Mouse (Mus musculus) hindbrain, embryonic 10.5 days (tissue): ENCODE measurements around the gene Cnfn. TPM values are rescaled to one million over a fixed set of nuclear protein-coding genes. Genes with fewer than 3 reads are reported as not detected.
"Not testable (repeated sequence)": the region's sequence is repeated elsewhere in the genome, so short reads cannot be mapped to it uniquely, and the experiment has no call there.

Source experiments
- DNase-seq: peaks from one replicate; pipeline ENCODE4 v3.0.0-alpha.2; 2017; ENCODE audit warnings: low spot score
- H3K27ac ChIP-seq: fragments of 300-500 bp; sonication (generic); 2 replicates; pipeline ENCODE4 v1.5.1; 2016; ENCODE audit warnings: mild to moderate bottlenecking, moderate library complexity
- H3K27me3 ChIP-seq: fragments of 300-500 bp; sonication (generic); 2 replicates; pipeline ENCODE4 v1.6.1; 2016; ENCODE audit warnings: mild to moderate bottlenecking; ENCODE audit not compliant: poor library complexity, insufficient read depth, severe bottlenecking
- H3K36me3 ChIP-seq: fragments of 300-500 bp; sonication (generic); 2 replicates; pipeline ENCODE4 v1.6.1; 2016; ENCODE audit warnings: mild to moderate bottlenecking, moderate library complexity
- H3K4me1 ChIP-seq: fragments of 300-500 bp; sonication (generic); replicated peaks from 2 replicates; pipeline ENCODE4 v1.6.1; 2016; ENCODE audit warnings: mild to moderate bottlenecking
- H3K4me3 ChIP-seq: fragments of 300-500 bp; sonication (generic); 2 replicates; pipeline ENCODE4 v1.5.1; 2016; ENCODE audit warnings: mild to moderate bottlenecking, moderate library complexity
- H3K9me3 ChIP-seq: fragments of 300-500 bp; sonication (generic); 2 replicates; pipeline ENCODE4 v1.6.1; 2016; ENCODE audit warnings: mild to moderate bottlenecking, moderate library complexity
- WGBS: fragments of 180-500 bp; shearing (Covaris S2); methylation state at CpG from one replicate; pipeline ENCODE4 v1.1.7; 2016; 5-methylcytosine and 5-hydroxymethylcytosine counted together
- polyA plus RNA-seq: library from polyadenylated mRNA; unstranded; fragments of >200 nt; fragmentation: Nextera tagmentation; extraction: Ambion mirVana; gene quantifications from 2 replicates; pipeline ENCODE4 v1.2.1, GENCODE M21; 2016

Cnfn gene
- not detected in 2 replicates for polyA plus RNA-seq

GRCm38 (mm10) chr7:25369058-25369749, at the start of gene Cnfn:
Gene Cnfn, minus strand, starts transcription at chr7:25369724.
- peaks cover 44% of the 10 kb centered on the region for H3K4me1 ChIP-seq
- peaks cover 59% of the 10 kb centered on the region for H3K27me3 ChIP-seq
- WGBS = 52% methylated on average over 12 of the region's 12 CpGs
- H3K4me3 ChIP-seq = no peak within 1 kb of the TSS; the same call in 1 of the 2 replicates
- H3K9me3 ChIP-seq = no peaks in the 10 kb centered on the region
- DNase-seq = no peak
- H3K36me3 ChIP-seq = peaks cover 7% of the 10 kb centered on the region
- no peak within 1 kb of the TSS for H3K27ac ChIP-seq

DNA sequence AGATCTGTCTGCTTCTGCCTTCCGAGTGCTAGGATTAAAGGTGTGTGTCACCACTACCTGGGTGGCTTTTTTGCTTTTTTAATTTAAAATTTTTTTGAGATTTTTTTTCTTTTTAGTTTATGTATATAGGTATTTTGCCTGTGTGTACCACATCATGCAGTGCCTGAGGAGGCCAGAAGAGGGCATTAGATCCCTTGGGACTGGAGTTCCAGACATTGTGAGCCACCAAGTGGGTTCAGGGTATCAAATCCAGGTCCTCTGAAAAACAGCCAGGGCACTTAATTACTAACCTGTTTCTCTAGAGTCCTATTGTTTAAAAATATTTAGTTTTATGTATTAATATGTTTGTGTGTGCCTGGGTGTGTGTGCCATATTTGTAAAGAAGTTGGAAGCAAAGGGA, 48.1 kb upstream of the Cnfn start:
- Histone ChIP-seq H3K27ac (no peak overlapping the region), H3K4me3 (no peak overlapping the region), H3K27me3 (peaks cover 13% of the 10 kb centered on the region), H3K9me3 (no peaks in the 10 kb centered on the region), H3K36me3 (no peaks in the 10 kb centered on the region), H3K4me1 (peaks cover 6% of the 10 kb centered on the region)
- WGBS = 76% methylated on average over 1 of the region's 1 CpGs
- peak; percentile 30 for DNase-seq

- Histone ChIP-seq H3K36me3 (no peaks in the 10 kb centered on the region), H3K4me3 (no peak within 1 kb of the TSS), H3K9me3 (no peaks in the 10 kb centered on the region), H3K27me3 (no peaks in the 10 kb centered on the region), H3K4me1 (peaks cover 3% of the 10 kb centered on the region), H3K27ac (no peak within 1 kb of the TSS)
- no peak for DNase-seq
- 45% methylated on average over 7 of the region's 7 CpGs for WGBS
Observed at GRCm38 (mm10) chr7:25412833-25413441, 43.4 kb upstream of the Cnfn start, which contains the start of gene Cxcl17. Gene Cxcl17, minus strand, starts transcription at chr7:25412886.

DNA sequence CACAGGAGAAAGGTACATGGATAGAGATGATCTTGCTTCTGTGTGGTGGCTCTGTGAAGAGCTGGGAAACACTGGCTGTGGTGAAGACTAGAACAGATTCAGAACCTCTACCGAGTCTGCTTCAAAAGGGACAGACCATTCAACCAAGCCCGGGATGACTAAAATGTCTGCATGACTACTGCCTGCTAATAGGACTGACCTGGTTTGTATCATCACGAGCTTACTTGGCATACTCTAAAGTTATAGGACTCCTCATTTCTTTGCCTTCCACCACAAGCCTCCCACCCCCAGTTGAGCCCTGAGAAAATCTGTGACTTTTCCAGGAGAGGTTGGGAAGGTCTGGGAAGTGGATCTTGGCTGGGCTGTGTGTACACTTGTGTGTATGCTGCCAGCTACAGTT, 42.3 kb upstream of the Cnfn start:
- Histone ChIP-seq H3K4me3 (no peak overlapping the region), H3K27me3 (no peaks in the 10 kb centered on the region), H3K9me3 (no peaks in the 10 kb centered on the region), H3K27ac (no peak overlapping the region), H3K4me1 (peaks cover 3% of the 10 kb centered on the region), H3K36me3 (no peaks in the 10 kb centered on the region)
- DNase-seq = no peak
- 88% methylated on average over 3 of the region's 3 CpGs for WGBS

DNA sequence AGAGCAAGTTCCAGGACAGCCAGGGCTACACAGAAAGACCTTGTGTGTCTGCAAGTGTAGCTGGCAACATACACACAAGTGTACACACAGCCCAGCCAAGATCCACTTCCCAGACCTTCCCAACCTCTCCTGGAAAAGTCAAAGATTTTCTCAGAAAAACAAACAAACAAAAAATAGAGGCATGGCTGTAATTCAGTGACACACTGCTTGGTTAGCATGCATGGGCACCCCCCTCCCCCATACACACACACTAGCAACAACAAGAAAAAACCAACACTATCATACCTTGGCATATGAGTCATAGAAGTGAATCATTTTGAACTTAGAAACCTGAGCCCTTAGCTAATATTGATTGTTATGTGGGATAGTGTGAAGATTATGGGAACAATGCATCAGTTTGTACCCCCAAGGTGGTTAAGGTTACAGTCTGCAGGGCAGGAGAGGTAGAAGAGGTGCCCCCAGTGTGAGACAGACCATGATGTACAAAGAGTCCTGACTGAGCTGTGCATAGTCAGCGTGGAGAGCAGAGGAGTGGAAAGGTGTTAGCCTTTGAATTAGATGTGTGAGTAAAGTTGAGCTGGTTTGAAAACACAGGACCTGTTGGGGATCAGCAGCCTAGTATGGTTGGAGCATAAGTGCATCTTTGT, 41.6 kb upstream of the Cnfn start:
- Histone ChIP-seq H3K27ac (no peak overlapping the region), H3K4me3 (no peak overlapping the region), H3K36me3 (no peaks in the 10 kb centered on the region), H3K9me3 (no peaks in the 10 kb centered on the region), H3K4me1 (peaks cover 3% of the 10 kb centered on the region), H3K27me3 (no peaks in the 10 kb centered on the region)
- no peak for DNase-seq
- WGBS = 88% methylated on average over 1 of the region's 1 CpGs

DNA sequence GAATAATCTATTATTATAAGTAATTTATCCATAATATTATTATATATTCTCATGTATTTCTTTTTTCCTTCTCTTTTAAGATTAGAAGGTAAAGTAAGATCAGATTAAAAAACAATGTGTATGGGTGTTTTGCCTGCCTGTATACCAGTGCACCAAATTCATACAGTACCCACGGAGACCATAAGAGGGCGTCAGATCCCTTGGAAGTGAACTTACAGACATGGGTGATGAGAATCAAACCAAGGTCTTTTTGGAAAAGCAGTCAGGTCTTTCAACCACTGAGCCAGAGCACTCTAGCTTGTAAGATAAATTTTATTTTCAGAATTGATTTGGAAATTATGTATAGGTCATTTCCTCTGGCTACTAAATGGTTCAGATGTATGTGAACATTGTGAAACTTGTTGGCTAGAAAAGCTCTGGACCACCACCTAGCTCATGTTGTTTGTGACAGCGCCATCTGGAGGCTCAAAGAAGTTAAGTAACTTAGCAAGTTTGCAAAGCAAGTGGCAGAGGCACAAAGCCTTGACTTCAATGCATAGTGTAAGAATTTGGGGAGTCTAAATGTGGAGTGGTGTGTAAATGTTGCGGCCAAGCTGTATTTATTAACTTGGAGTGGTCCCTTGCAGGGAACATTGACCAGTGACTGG, 39.7 kb upstream of the Cnfn start:
- WGBS = 44% methylated on average over 4 of the region's 4 CpGs
- Histone ChIP-seq H3K4me3 (no peak overlapping the region), H3K9me3 (no peaks in the 10 kb centered on the region), H3K27ac (no peak overlapping the region), H3K36me3 (no peaks in the 10 kb centered on the region), H3K4me1 (peaks cover 3% of the 10 kb centered on the region), H3K27me3 (no peaks in the 10 kb centered on the region)
- DNase-seq = no peak

DNA sequence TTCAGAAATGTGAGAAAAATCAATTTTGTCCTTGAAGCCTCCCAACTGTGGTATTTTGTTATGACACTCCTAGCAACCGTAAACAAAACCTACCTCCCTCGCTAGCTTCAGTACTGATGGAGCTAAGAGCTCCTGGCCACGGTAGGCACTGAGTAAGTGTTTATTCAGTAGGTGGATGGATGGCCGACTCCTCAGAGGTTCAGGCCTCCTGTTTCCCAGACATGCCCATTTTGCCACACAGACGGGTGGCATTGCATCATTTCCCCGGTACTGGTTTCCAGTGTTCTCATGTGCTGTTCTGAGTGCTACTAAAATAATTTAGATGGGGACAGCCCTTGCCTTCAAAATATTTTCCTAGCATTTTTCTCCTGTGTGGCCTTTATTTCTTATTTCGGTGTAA, 36.9 kb upstream of the Cnfn start:
- H3K36me3 ChIP-seq = no peaks in the 10 kb centered on the region
- no peak for DNase-seq
- no peaks in the 10 kb centered on the region for H3K27me3 ChIP-seq
- no peaks in the 10 kb centered on the region for H3K9me3 ChIP-seq
- WGBS = 89% methylated on average over 7 of the region's 7 CpGs
- no peak overlapping the region for H3K27ac ChIP-seq
- peaks cover 13% of the 10 kb centered on the region for H3K4me1 ChIP-seq
- no peak overlapping the region for H3K4me3 ChIP-seq

- H3K27ac ChIP-seq = no peak overlapping the region
- no peaks in the 10 kb centered on the region for H3K9me3 ChIP-seq
- no peaks in the 10 kb centered on the region for H3K27me3 ChIP-seq
- H3K4me1 ChIP-seq = peaks cover 18% of the 10 kb centered on the region
- DNase-seq = peak; percentile 50
- no peaks in the 10 kb centered on the region for H3K36me3 ChIP-seq
- WGBS = 0% methylated on average over 2 of the region's 2 CpGs
- H3K4me3 ChIP-seq = no peak overlapping the region
Observed at GRCm38 (mm10) chr7:25402671-25403101, 33.2 kb upstream of the Cnfn start.

GRCm38 (mm10) chr7:25401986-25402385, 32.5 kb upstream of the Cnfn start:
- no peak for DNase-seq
- no peak overlapping the region for H3K4me3 ChIP-seq
- no peak overlapping the region for H3K27ac ChIP-seq
- H3K27me3 ChIP-seq = no peaks in the 10 kb centered on the region
- peaks cover 19% of the 10 kb centered on the region for H3K4me1 ChIP-seq
- H3K9me3 ChIP-seq = no peaks in the 10 kb centered on the region
- WGBS = 21% methylated on average over 5 of the region's 5 CpGs
- no peaks in the 10 kb centered on the region for H3K36me3 ChIP-seq

DNA sequence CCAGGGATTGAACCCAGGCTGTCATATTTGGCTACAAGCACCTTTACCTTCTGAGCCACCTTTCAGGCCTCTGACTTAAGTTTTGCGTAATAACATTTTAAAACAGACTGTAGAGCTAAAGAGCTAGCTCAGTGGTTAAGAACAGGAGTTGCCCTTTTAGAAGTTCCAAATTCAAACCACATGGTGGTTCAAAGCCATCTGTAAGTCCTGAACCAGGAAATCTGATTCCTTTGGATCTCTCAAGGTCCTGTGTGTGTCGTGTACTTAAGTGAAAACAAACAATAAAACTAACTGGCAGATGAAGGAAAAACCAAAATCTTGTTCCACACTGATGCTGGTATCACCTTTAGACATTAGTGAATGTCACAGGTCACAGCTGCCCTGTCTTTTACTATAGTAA, 32.0 kb upstream of the Cnfn start:
- Histone ChIP-seq H3K4me3 (no peak overlapping the region), H3K36me3 (no peaks in the 10 kb centered on the region), H3K9me3 (no peaks in the 10 kb centered on the region), H3K4me1 (peaks cover 21% of the 10 kb centered on the region), H3K27me3 (no peaks in the 10 kb centered on the region), H3K27ac (no peak overlapping the region)
- DNase-seq = no peak
- WGBS = 58% methylated on average over 2 of the region's 2 CpGs

GRCm38 (mm10) chr7:25399028-25399427, 29.5 kb upstream of the Cnfn start:
- H3K9me3 ChIP-seq, H3K36me3 ChIP-seq, H3K27me3 ChIP-seq, H3K4me3 ChIP-seq, DNase-seq, H3K27ac ChIP-seq: not testable (repeated sequence)
- peaks cover 42% of the 10 kb centered on the region for H3K4me1 ChIP-seq

GRCm38 (mm10) chr7:25398610-25399009, 29.1 kb upstream of the Cnfn start, which contains the start of gene Lipe:
Gene Lipe, minus strand, starts transcription at chr7:25398710.
- DNase-seq = no peak
- H3K9me3 ChIP-seq = no peaks in the 10 kb centered on the region
- peaks cover 46% of the 10 kb centered on the region for H3K4me1 ChIP-seq
- no peaks in the 10 kb centered on the region for H3K36me3 ChIP-seq
- H3K27ac ChIP-seq = no peak within 1 kb of the TSS
- WGBS = 89% methylated on average over 1 of the region's 1 CpGs
- peaks cover 11% of the 10 kb centered on the region; the same call in 1 of the 2 replicates for H3K27me3 ChIP-seq
- H3K4me3 ChIP-seq = no peak within 1 kb of the TSS

DNA sequence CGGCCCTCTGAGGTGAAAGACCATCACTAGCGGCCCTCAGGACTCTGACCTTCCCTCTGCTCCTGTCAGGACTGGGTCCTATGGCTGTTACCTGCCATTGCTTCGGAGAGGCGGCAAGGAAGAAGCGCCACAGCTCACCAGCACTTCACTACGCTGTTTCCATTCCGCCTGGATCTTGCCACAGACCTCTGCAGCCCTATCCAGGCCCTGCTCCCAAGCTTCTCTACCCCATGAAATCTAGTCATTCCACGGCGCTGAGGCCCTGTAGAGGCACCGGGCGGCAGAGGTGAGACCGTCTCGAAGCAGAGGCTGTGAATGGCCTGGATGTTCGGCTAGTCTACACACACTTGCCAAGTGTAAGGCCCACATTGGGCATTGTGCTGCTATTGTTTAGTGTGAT, 27.1 kb upstream of the Cnfn start:
- H3K4me1 ChIP-seq = peaks cover 40% of the 10 kb centered on the region
- H3K27ac ChIP-seq = peak overlapping the region; percentile 83
- no peaks in the 10 kb centered on the region for H3K9me3 ChIP-seq
- H3K27me3 ChIP-seq = peaks cover 23% of the 10 kb centered on the region
- H3K36me3 ChIP-seq = no peaks in the 10 kb centered on the region
- peak; percentile 10 for DNase-seq
- H3K4me3 ChIP-seq = peak overlapping the region; percentile 78
- WGBS = 89% methylated on average over 14 of the region's 14 CpGs
